Mouse (Mus musculus) hindbrain, embryonic 12.5 days (tissue): ENCODE measurements at regions not wholly inside any gene's neighbourhood (a gene's known extent, or its start where the extent isn't known, plus 50 kb on each side); places are given as distances from the start of the nearest gene placed in this dataset.

ENCODE experiments used
- ATAC-seq: fragments of 200-750 bp; cut with Nextera tagmentation; 2 replicates; pipeline ENCODE4 v1.8.0; 2017; ENCODE audit warnings: moderate TSS enrichment; ENCODE audit not compliant: low FRiP score
- H3K27ac ChIP-seq: fragments of 300-500 bp; sonication (generic); 2 replicates; pipeline ENCODE4 v1.5.1; 2016; ENCODE audit warnings: mild to moderate bottlenecking
- H3K27me3 ChIP-seq: fragments of 300-500 bp; sonication (generic); 2 replicates; pipeline ENCODE4 v1.6.1; 2016; ENCODE audit warnings: mild to moderate bottlenecking
- H3K36me3 ChIP-seq: fragments of 300-500 bp; sonication (generic); 2 replicates; pipeline ENCODE4 v1.6.1; 2016; ENCODE audit warnings: mild to moderate bottlenecking
- H3K4me1 ChIP-seq: fragments of 300-500 bp; sonication (generic); 2 replicates; pipeline ENCODE4 v1.6.1; 2016
- H3K4me2 ChIP-seq: fragments of 300-500 bp; sonication (generic); replicated peaks from 2 replicates; pipeline ENCODE4 v1.6.1; 2016; ENCODE audit warnings: mild to moderate bottlenecking
- H3K4me3 ChIP-seq: fragments of 300-500 bp; sonication (generic); 2 replicates; pipeline ENCODE4 v1.5.1; 2016; ENCODE audit warnings: mild to moderate bottlenecking
- H3K9ac ChIP-seq: fragments of 300-500 bp; sonication (generic); 2 replicates; pipeline ENCODE4 v1.6.1; 2016; ENCODE audit warnings: mild to moderate bottlenecking, moderate library complexity
- H3K9me3 ChIP-seq: fragments of 300-500 bp; sonication (generic); replicated peaks from 2 replicates; pipeline ENCODE4 v1.6.1; 2016; ENCODE audit warnings: mild to moderate bottlenecking
- WGBS: fragments of 180-500 bp; shearing (Covaris S2); methylation state at CpG from one replicate; pipeline ENCODE4 v1.1.7; 2016; 5-methylcytosine and 5-hydroxymethylcytosine counted together

- H3K9me3 ChIP-seq: no peaks in the 10 kb centered on the region
- no peak overlapping the region for H3K9ac ChIP-seq
- H3K36me3 ChIP-seq: no peaks in the 10 kb centered on the region
- no peaks in the 10 kb centered on the region for H3K27me3 ChIP-seq
- H3K4me3 ChIP-seq: no peak overlapping the region
- H3K4me1 ChIP-seq: no peaks in the 10 kb centered on the region
- 6% methylated on average over 5 of the region's 5 CpGs for WGBS
- H3K27ac ChIP-seq: no peak overlapping the region
- no peak overlapping the region for H3K4me2 ChIP-seq
- ATAC-seq: 0 out of 2 replicates have a peak, but pooled peaks have one; percentile 43
Measured at GRCm38 (mm10) chr2:56025059-56025458, 589.3 kb downstream of the Kcnj3 start.

GRCm38 (mm10) chr2:56028958-56029357, 593.2 kb downstream of the Kcnj3 start:
- no peak for ATAC-seq
- Histone ChIP-seq H3K4me2 (no peak overlapping the region), H3K36me3 (no peaks in the 10 kb centered on the region), H3K27ac (no peak overlapping the region), H3K27me3 (no peaks in the 10 kb centered on the region), H3K9ac (no peak overlapping the region), H3K4me3 (no peak overlapping the region), H3K4me1 (no peaks in the 10 kb centered on the region), H3K9me3 (no peaks in the 10 kb centered on the region)
- 84% methylated on average over 2 of the region's 2 CpGs for WGBS
